Mouse (Mus musculus) B cell, adult 62 days (primary cell): ENCODE results near the gene Rarres1. TPM values are rescaled to one million over a fixed set of nuclear protein-coding genes. Genes with fewer than 3 reads are reported as not detected.

Experiments
- total RNA-seq: library from RNA; stranded (reverse); gene quantifications from 4 replicates; pipeline ENCODE4 v1.2.4, GENCODE M21; 2023

The Rarres1 gene
- 0.45 to 0.85 TPM (median 0.73 TPM) in 3 of 4 replicates, not detected in the other for total RNA-seq

GRCm38 (mm10) chr3:67515274-67515801 is at the start of gene Rarres1:
Rarres1 (minus strand) TSS chr3:67515523.

GRCm38 (mm10) chr3:67463450-67464372 is 51.6 kb downstream of the Rarres1 start, which contains the start of gene Lxn:
Lxn (minus strand) TSS chr3:67463926.

GRCm38 (mm10) chr3:67429999-67430380 is 85.3 kb downstream of the Rarres1 start, which contains the start of gene Gfm1:
Gfm1 (plus strand) TSS chr3:67430096.

Other genes starting within 250 kb of the Rarres1 start
- 5.3 to 8.3 TPM (median 6.7 TPM) in 4 replicates for gene Mlf1, start 141.4 kb downstream of the Rarres1 start, total RNA-seq
- not detected in 4 replicates for gene Gm17402, start 140.4 kb downstream of the Rarres1 start, total RNA-seq
- gene Gfm1, start 85.4 kb downstream of the Rarres1 start, total RNA-seq: 28.3 to 36.0 TPM (median 31.0 TPM) in 4 replicates
- 1.6 to 1.8 TPM in 2 of 4 replicates, not detected in the others for gene Lxn, start 51.6 kb downstream of the Rarres1 start, total RNA-seq
- gene Mfsd1, start 67.2 kb upstream of the Rarres1 start, total RNA-seq: 47.7 to 58.5 TPM (median 52.0 TPM) in 4 replicates